Mouse (Mus musculus): ENCODE data around the gene Mpp2. TPM values are rescaled to one million over a fixed set of nuclear protein-coding genes. Genes with fewer than 3 reads are reported as not detected.

Mpp2 gene
- polyA plus RNA-seq, 1 experiment from 2014 or later: 22.0 TPM

DNA sequence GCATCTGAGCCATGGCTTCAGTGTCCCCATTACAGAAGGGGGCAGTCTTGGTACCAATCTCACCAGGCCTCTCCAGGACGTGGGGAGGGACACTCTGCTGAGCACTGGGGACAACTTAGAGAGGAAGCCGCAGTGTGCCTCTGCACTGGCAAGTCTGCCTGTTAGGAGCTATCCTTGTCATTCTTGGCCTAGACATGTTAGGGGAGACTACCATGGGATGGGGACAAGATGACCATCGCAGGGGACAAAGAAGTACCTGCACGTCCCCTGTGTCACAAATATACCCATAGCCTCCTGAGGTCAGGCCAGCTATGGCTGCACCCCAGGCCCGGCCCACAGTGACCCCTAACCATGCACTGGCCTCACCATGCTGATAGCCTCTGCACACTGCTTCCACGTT lies 44.9 kb downstream of the Mpp2 start:
- Histone ChIP-seq H3K4me1 (0 out of 2 replicates have a peak, but pooled peaks cover 3% of the 10 kb centered on the region), H3K9ac (no peak overlapping the region), H3K27ac (no peak overlapping the region), H3K9me3 (replicated peaks) (peaks cover 17% of the 10 kb centered on the region), H3K27me3 (no peaks in the 10 kb centered on the region), H3K4me3 (no peak overlapping the region), H3K36me3 (no peaks in the 10 kb centered on the region), H3K4me2 (replicated peaks) (no peak overlapping the region)
- ATAC-seq (ENCODE audit: low FRiP score): no peak
- 80% methylated on average over 6 of the region's 6 CpGs for WGBS

DNA sequence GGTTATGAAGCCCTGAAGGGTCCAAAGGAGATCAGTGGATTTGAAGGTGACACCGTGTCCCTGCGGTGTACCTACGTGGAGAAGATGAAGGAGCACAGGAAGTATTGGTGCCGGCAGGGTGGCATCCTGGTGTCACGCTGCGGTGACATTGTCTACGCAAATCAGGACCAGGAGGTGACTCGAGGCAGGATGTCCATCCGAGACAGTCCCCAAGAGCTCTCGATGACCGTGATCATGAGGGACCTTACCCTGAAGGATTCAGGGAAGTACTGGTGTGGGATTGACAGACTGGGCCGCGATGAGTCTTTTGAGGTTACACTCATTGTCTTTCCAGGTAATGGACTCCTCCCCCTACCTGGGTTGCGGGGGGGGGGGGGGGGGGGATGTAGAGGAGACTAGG lies 45.3 kb downstream of the Mpp2 start:
- Histone ChIP-seq H3K4me1 (0 out of 2 replicates have a peak, but pooled peaks cover 3% of the 10 kb centered on the region), H3K4me3 (no peak overlapping the region), H3K27me3 (no peaks in the 10 kb centered on the region), H3K4me2 (replicated peaks) (no peak overlapping the region), H3K27ac (no peak overlapping the region), H3K9me3 (replicated peaks) (peaks cover 17% of the 10 kb centered on the region), H3K36me3 (no peaks in the 10 kb centered on the region), H3K9ac (no peak overlapping the region)
- WGBS: 90% methylated on average over 13 of the region's 14 CpGs
- no peak for ATAC-seq (ENCODE audit: low FRiP score)

DNA sequence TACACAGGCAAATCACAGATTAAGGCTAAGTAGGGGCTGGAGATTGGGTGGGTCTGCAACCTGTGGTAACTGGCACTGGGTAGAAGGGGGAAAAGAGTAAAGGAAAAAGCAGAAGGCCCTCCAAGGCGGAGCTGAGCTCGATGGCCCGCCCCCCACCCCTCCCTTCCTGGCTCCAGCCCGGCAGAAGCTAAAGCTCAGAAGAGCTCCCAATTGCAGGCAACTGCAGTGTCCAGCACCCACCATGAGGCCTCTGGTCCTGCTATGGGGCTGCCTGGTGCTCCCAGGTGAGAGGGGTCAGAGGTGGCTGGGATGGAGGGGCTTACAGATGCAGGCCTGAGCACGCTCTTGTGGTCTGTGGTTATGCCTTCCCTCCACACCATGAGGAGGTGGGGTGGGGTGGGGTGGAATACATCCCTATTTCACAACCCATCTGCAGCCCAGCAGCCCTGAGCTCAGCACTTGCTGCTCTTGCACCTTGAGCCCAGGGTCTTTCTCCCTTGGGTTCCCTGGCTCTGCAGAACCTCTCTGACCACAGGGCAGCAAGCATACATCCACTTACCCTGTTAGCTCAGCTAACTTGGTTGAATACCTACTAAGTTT lies 46.9 kb downstream of the Mpp2 start, which contains the start of gene Cd300lg:
Gene Cd300lg (plus strand): TSS at position 160 of the 600 bp plus-strand sequence.
- H3K4me3 ChIP-seq: no peak within 1 kb of the TSS
- no peak within 1 kb of the TSS for H3K27ac ChIP-seq
- 61% methylated on average over 5 of the region's 5 CpGs for WGBS
- no peaks in the 10 kb centered on the region for H3K27me3 ChIP-seq
- no peak for ATAC-seq (ENCODE audit: low FRiP score)
- H3K9me3 ChIP-seq (replicated peaks): peaks cover 17% of the 10 kb centered on the region
- H3K4me1 ChIP-seq: peaks cover 3% of the 10 kb centered on the region; the same call in 1 of the 2 replicates
- H3K4me2 ChIP-seq (replicated peaks): no peak within 1 kb of the TSS
- no peak within 1 kb of the TSS for H3K9ac ChIP-seq
- no peaks in the 10 kb centered on the region for H3K36me3 ChIP-seq

DNA sequence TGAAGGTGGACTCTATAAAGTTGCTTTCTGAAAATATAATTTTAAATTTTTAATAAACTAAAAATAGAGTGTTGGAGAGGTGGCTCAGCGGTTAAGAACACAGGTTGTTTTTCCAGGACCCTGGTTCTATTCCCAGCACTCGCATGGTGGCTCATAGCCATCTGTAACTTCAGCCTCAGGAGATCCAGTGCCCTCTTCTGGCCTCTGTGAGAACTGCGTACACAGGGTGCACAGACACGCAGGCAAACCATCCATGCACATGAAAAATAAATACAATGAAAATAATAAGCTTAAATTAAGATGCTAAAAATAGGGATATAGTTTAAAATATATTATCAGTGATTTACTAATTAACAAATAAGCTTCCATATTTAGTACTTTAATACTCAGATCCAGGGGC lies 47.7 kb downstream of the Mpp2 start:
- H3K36me3 ChIP-seq: no peaks in the 10 kb centered on the region
- WGBS: 76% methylated on average over 4 of the region's 4 CpGs
- no peak overlapping the region for H3K9ac ChIP-seq
- ATAC-seq (ENCODE audit: low FRiP score): no peak
- no peaks in the 10 kb centered on the region for H3K27me3 ChIP-seq
- no peak overlapping the region for H3K4me3 ChIP-seq
- peaks cover 11% of the 10 kb centered on the region for H3K9me3 ChIP-seq (replicated peaks)
- H3K27ac ChIP-seq: no peak overlapping the region
- H3K4me2 ChIP-seq (replicated peaks): no peak overlapping the region
- peaks cover 3% of the 10 kb centered on the region; the same call in 1 of the 2 replicates for H3K4me1 ChIP-seq

DNA sequence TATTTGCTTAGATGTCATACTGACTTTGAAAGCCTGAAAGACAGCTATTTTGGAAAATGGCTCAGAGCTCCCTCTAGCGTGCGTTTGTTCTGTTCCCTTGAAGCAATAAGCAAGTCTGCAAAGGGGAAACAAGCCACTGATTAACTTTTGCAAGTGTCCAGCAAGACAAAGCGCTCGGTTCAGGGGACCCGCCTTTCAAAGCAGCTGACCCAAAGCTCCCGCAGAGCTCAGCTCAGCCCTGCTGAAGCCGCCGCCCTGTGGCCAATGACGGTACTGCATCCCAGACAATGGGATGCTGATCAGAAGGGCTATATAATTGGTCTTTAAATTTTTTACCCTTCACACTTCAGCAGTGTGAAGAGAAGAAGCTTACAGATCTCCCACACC lies 48.2 kb downstream of the Mpp2 start:
- peak; percentile 77 for ATAC-seq (ENCODE audit: low FRiP score)
- no peak overlapping the region for H3K4me3 ChIP-seq

DNA sequence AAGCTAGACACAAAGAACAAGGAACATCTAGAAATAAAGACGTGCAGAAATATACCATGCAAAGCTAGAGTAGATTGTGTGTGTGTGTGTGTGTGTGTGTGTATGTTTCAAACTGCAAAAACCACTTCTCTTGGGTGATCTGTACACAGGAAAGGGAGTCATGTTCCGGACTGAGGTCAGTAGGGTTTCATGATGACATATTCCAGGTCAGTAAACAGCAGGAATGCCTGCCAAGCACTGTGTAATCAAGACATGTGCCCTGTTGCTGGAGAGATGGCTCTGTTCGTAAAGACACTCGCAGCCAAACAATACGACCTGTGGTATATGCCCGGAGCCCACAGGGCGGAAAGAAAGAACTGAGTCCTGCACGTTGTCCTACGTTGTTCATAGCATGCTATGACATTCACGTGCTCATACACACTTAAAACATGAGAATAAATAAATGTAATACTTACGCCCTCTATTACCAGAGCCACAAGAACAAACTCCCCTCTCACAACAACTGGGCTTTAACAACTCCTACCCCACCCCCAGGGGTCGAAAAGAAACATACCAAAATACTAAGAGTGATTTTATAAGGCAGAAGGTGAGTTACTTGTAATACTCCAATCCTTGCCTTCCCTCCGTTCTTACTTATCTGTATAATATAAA lies 48.7 kb downstream of the Mpp2 start:
- H3K36me3 ChIP-seq: no peaks in the 10 kb centered on the region
- H3K27ac ChIP-seq: no peak overlapping the region
- no peaks in the 10 kb centered on the region for H3K27me3 ChIP-seq
- no peak overlapping the region for H3K9ac ChIP-seq
- ATAC-seq (ENCODE audit: low FRiP score): 0 out of 2 replicates have a peak, but pooled peaks have one; percentile 11
- 0 out of 2 replicates have a peak, but pooled peaks cover under 1% of the 10 kb centered on the region for H3K9me3 ChIP-seq (replicated peaks)
- no peak overlapping the region for H3K4me2 ChIP-seq (replicated peaks)
- peaks cover 3% of the 10 kb centered on the region; the same call in 1 of the 2 replicates for H3K4me1 ChIP-seq
- no peak overlapping the region for H3K4me3 ChIP-seq
- WGBS: 58% methylated on average over 13 of the region's 13 CpGs

More for the DNA sequence above, 48.2 kb downstream of the Mpp2 start:
- Histone ChIP-seq H3K36me3 (no peaks in the 10 kb centered on the region), H3K4me2 (replicated peaks) (no peak overlapping the region), H3K4me1 (peaks cover 3% of the 10 kb centered on the region; the same call in 1 of the 2 replicates), H3K27ac (no peak overlapping the region), H3K9ac (no peak overlapping the region), H3K9me3 (replicated peaks) (peaks cover 6% of the 10 kb centered on the region), H3K27me3 (no peaks in the 10 kb centered on the region)
- 0% methylated on average over 9 of the region's 9 CpGs for WGBS

DNA sequence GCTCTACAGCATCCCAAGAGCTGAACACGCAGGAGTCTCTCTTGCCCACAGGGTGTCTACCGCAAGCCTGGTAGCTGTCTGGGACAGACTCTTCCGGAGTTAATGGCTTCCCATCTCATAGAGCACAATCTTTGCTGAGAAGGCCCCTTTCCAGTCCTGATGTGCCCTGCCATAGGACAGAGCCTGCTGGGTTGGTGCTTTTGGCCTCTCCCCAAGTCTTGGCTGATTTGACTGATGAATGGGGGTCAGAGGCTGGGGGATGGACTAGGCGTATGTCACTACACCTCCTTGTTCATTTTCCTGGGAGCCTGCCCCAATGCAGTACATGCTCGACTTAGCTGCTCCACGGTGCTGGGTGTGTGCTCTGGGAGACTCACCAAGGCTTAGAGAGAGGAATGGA lies 50.5 kb downstream of the Mpp2 start:
- Histone ChIP-seq H3K9ac (no peak overlapping the region), H3K27ac (no peak overlapping the region), H3K9me3 (replicated peaks) (no peaks in the 10 kb centered on the region), H3K4me2 (replicated peaks) (no peak overlapping the region), H3K4me3 (no peak overlapping the region), H3K4me1 (peaks cover 3% of the 10 kb centered on the region; the same call in 1 of the 2 replicates), H3K36me3 (no peaks in the 10 kb centered on the region), H3K27me3 (no peaks in the 10 kb centered on the region)
- no peak for ATAC-seq (ENCODE audit: low FRiP score)
- WGBS: 73% methylated on average over 6 of the region's 6 CpGs

DNA sequence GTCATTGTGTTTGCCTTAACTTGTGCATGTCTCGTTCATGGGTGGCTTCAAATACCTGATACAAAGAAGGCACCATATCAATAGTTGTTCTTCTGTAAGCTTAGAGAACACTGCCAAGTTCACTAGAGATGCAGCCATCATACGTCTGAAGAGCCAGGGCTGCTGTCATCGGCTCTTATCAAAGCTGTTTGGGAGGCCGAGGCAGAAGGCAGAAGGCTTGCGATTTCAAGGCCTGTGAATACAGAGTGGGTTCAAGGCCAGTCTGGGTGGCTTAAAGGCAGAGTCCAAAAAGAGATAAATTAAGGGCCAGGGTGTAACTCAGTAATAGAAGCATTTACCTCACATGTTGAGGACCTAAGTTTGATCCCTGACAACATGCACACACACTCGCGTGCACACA lies 52.0 kb downstream of the Mpp2 start:
- Histone ChIP-seq H3K9me3 (replicated peaks) (no peaks in the 10 kb centered on the region), H3K36me3 (no peaks in the 10 kb centered on the region), H3K27me3 (no peaks in the 10 kb centered on the region), H3K4me3 (no peak overlapping the region), H3K9ac (no peak overlapping the region), H3K4me1 (peaks cover 3% of the 10 kb centered on the region; the same call in 1 of the 2 replicates), H3K27ac (no peak overlapping the region), H3K4me2 (replicated peaks) (no peak overlapping the region)
- 83% methylated on average over 7 of the region's 7 CpGs for WGBS
- no peak for ATAC-seq (ENCODE audit: low FRiP score)

DNA sequence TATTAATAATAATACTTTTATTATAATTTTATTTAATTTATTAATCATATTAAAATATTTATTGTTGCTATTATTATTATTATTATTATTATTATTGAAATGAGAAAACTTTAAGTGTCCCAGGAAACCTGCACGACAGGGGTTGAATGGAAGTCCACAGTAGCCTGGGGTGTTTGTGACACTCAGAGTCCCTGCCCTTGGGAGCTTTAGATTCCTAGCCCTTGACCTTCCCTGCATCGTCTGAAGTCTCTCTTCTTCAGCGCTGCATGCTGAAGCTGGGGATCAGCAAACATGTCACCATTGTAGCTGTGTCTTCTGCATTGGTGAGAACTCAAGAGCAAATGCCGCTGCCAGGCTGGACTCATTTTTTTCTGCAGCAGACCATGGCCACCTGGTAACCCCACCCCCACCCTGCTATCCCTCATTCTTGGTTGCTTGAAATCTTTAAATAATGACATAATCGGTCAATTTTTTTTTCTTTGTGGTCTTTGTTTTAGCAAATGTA lies 52.8 kb downstream of the Mpp2 start:
- H3K36me3 ChIP-seq: no peaks in the 10 kb centered on the region
- WGBS: 64% methylated on average over 5 of the region's 5 CpGs
- no peaks in the 10 kb centered on the region for H3K9me3 ChIP-seq (replicated peaks)
- H3K4me2 ChIP-seq (replicated peaks): no peak overlapping the region
- no peaks in the 10 kb centered on the region for H3K27me3 ChIP-seq
- no peak overlapping the region for H3K4me3 ChIP-seq
- H3K27ac ChIP-seq: no peak overlapping the region
- H3K4me1 ChIP-seq: peaks cover 3% of the 10 kb centered on the region; the same call in 1 of the 2 replicates
- no peak overlapping the region for H3K9ac ChIP-seq
- no peak for ATAC-seq (ENCODE audit: low FRiP score)

DNA sequence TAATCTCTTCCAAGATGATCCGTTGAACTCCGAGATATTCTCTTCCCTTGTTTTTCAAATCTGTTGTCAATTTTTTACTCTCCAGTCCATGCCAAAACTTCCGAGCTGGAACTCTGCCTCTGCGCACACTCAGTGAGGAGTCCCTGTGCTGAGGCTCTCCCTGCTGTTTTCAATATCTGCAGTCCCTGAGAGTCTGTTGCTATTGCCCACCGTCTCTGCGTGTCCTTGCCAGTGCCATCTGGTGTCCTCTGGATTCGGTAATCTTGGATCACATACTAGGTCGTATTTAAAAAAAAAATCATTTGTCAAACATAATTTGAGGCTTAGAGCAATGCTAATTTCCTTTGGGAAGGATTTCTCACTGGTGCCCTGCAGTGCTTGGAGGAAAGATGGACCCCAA lies 53.4 kb downstream of the Mpp2 start:
- no peak overlapping the region for H3K4me3 ChIP-seq
- H3K4me1 ChIP-seq: peaks cover 6% of the 10 kb centered on the region; the same call in 1 of the 2 replicates
- no peaks in the 10 kb centered on the region for H3K9me3 ChIP-seq (replicated peaks)
- no peak for ATAC-seq (ENCODE audit: low FRiP score)
- WGBS: 58% methylated on average over 8 of the region's 8 CpGs
- no peaks in the 10 kb centered on the region for H3K27me3 ChIP-seq
- H3K4me2 ChIP-seq (replicated peaks): no peak overlapping the region
- H3K9ac ChIP-seq: no peak overlapping the region
- no peaks in the 10 kb centered on the region for H3K36me3 ChIP-seq
- H3K27ac ChIP-seq: no peak overlapping the region

DNA sequence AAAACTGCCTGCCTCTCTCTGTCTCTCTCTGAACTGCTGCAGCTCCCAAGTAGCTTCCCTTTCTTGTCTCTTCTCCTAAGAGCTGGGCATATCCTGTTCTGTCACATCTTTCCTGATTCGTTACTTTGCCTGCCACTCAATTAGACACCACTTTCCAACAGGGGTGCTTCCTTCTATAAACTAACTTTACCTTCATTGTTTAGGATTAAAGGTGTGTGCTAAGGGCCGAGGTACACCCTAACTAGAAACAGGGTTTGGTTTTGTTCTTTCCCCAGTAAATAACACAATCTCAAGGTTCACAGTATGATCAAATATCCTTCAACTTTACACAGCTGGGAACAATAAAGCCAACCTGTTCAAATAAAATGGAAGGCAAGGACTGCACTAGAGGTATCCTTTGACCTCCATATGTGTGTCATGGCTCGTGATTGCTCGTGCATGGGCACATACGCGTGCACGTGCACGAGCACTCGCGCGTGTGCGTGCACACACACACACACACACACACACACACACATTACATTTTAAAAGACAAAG lies 55.2 kb downstream of the Mpp2 start:
- no peak for ATAC-seq (ENCODE audit: low FRiP score)
- Histone ChIP-seq H3K9me3 (replicated peaks) (no peaks in the 10 kb centered on the region), H3K36me3 (no peaks in the 10 kb centered on the region), H3K4me3 (no peak overlapping the region), H3K4me2 (replicated peaks) (no peak overlapping the region), H3K27me3 (no peaks in the 10 kb centered on the region), H3K27ac (no peak overlapping the region), H3K4me1 (peaks cover 5% of the 10 kb centered on the region; the same call in 1 of the 2 replicates), H3K9ac (no peak overlapping the region)
- 92% methylated on average over 12 of the region's 12 CpGs for WGBS

DNA sequence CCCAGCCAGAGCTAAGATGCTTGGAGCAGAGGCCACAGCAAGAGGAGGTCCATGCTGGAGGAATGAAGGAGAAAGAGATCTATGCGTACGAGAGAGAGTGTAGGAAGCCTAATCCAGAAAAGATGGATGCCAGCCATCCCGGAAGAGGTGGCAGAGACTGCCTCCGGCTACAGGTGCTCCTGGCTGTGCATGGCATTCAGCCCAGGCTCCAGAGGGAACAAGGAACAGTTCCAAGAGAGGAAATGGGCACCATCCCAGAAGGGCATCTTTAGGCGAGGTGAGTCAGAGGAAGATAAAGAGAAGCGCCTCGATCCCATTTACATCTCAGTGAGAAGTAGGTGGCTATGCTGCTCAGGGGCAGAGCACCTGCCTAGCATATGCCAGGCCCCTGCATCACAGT lies 57.2 kb downstream of the Mpp2 start:
- WGBS: 80% methylated on average over 7 of the region's 7 CpGs
- Histone ChIP-seq H3K9me3 (replicated peaks) (no peaks in the 10 kb centered on the region), H3K4me1 (peaks cover 15% of the 10 kb centered on the region), H3K4me2 (replicated peaks) (no peak overlapping the region), H3K27me3 (no peaks in the 10 kb centered on the region), H3K9ac (no peak overlapping the region), H3K4me3 (no peak overlapping the region), H3K27ac (no peak overlapping the region), H3K36me3 (no peaks in the 10 kb centered on the region)
- no peak for ATAC-seq (ENCODE audit: low FRiP score)
